Mouse (Mus musculus): ENCODE data around the gene Rtkn. TPM values are rescaled to one million over a fixed set of nuclear protein-coding genes. Genes with fewer than 3 reads are reported as not detected.
A peak's percentile ranks its signal among the peaks of the same experiment; 100 is the strongest.

Rtkn gene
- polyA plus RNA-seq, 1 experiment from 2014 or later: 8.8 TPM

- H3K36me3 ChIP-seq (ENCODE audit: control insufficient read depth, insufficient read depth, low read length): no peaks in the 10 kb centered on the region
- no peak for DNase-seq
- no peaks in the 10 kb centered on the region for H3K9me3 ChIP-seq (ENCODE audit: control insufficient read depth, low read length)
- WGBS: 88% methylated on average over 9 of the region's 9 CpGs
- H3K4me3 ChIP-seq (replicated peaks; ENCODE audit: low read depth, low read length): no peak overlapping the region
- no peak overlapping the region for H3K27ac ChIP-seq (replicated peaks; ENCODE audit: low read depth, low read length)
- H3K4me1 ChIP-seq (ENCODE audit: control insufficient read depth, insufficient read depth, low read length): peaks cover 19% of the 10 kb centered on the region
- H3K4me2 ChIP-seq (ENCODE audit: low read length): no peak overlapping the region
- H3K9ac ChIP-seq (replicated peaks; ENCODE audit: low read length): no peak overlapping the region
- ATAC-seq (ENCODE audit: low FRiP score, low TSS enrichment): no peak
- H3K27me3 ChIP-seq (ENCODE audit: control insufficient read depth, insufficient read depth, low read length): 0 out of 2 replicates have a peak, but pooled peaks cover 2% of the 10 kb centered on the region
Observed at GRCm38 (mm10) chr6:83132176-83132919, 2.9 kb upstream of the Rtkn start.

GRCm38 (mm10) chr6:83134226-83134625, 1.0 kb upstream of the Rtkn start:
- no peaks in the 10 kb centered on the region for H3K9me3 ChIP-seq (ENCODE audit: control insufficient read depth, low read length)
- 0 out of 2 replicates have a peak, but pooled peaks cover 2% of the 10 kb centered on the region for H3K27me3 ChIP-seq (ENCODE audit: control insufficient read depth, insufficient read depth, low read length)
- no peaks in the 10 kb centered on the region for H3K36me3 ChIP-seq (ENCODE audit: control insufficient read depth, insufficient read depth, low read length)
- no peak overlapping the region for H3K9ac ChIP-seq (replicated peaks; ENCODE audit: low read length)
- WGBS: 67% methylated on average over 3 of the region's 3 CpGs
- no peak for DNase-seq
- no peak overlapping the region for H3K4me3 ChIP-seq (replicated peaks; ENCODE audit: low read depth, low read length)
- H3K27ac ChIP-seq (replicated peaks; ENCODE audit: low read depth, low read length): no peak overlapping the region
- H3K4me2 ChIP-seq (ENCODE audit: low read length): no peak overlapping the region
- no peak for ATAC-seq (ENCODE audit: low FRiP score, low TSS enrichment)
- H3K4me1 ChIP-seq (ENCODE audit: control insufficient read depth, insufficient read depth, low read length): peaks cover 32% of the 10 kb centered on the region

GRCm38 (mm10) chr6:83135571-83136161, 403 bp downstream of the Rtkn start:
- Histone ChIP-seq H3K4me2 (ENCODE audit: low read length) (peak overlapping the region; percentile 65), H3K36me3 (ENCODE audit: control insufficient read depth, insufficient read depth, low read length) (no peaks in the 10 kb centered on the region), H3K27ac (replicated peaks; ENCODE audit: low read depth, low read length) (no peak overlapping the region), H3K27me3 (ENCODE audit: control insufficient read depth, insufficient read depth, low read length) (0 out of 2 replicates have a peak, but pooled peaks cover 2% of the 10 kb centered on the region), H3K4me1 (ENCODE audit: control insufficient read depth, insufficient read depth, low read length) (peaks cover 32% of the 10 kb centered on the region), H3K9me3 (ENCODE audit: control insufficient read depth, low read length) (no peaks in the 10 kb centered on the region), H3K4me3 (replicated peaks; ENCODE audit: low read depth, low read length) (peak overlapping the region; percentile 39; the same call in 1 of the 2 replicates), H3K9ac (replicated peaks; ENCODE audit: low read length) (peak overlapping the region; percentile 40)
- WGBS: 4% methylated on average over 37 of the region's 37 CpGs
- ATAC-seq (ENCODE audit: low FRiP score, low TSS enrichment) (no peak), DNase-seq (no peak)

- H3K4me3 ChIP-seq (replicated peaks; ENCODE audit: low read depth, low read length): peak overlapping the region; percentile 39
- WGBS: 17% methylated on average over 5 of the region's 5 CpGs
Observed at GRCm38 (mm10) chr6:83136291-83136880, 1.1 kb downstream of the Rtkn start.

DNA sequence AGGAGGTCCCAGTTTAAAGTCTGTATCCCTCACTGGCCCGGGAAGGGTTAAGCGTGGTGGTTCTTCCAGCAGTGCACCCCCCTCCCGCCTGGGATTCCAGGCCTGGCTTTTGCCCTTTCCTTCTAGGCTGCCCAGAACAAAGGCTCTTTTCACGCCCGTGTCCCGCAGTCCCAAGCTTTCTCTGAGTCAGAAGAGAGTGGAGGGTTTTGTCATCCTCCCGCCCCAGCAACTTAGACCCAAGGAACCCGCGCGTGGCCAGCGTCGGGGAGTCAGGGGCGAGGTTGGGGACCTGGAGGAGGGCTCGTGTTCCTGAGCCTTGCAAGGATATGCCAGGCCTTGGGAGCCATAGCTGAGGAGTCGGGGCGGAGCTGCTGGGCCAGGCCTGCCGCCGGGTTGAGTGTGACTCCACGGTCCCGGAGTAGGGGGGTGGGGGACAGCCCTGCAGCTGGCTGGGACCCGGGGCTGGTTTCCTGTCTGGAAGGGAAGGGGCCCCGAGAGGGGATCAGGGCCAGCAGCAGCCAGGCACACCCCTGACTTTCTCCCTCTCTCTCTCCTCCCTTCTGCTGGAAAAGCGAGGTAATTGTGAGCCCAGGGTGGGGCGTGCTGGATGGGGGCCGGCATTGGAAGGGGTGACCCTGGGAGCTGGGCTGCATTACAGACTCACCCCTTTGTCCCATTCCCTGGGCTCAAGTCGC, 1.8 kb downstream of the Rtkn start:
- ATAC-seq (ENCODE audit: low FRiP score, low TSS enrichment) (peak; percentile 82), DNase-seq (peak; percentile 73)
- H3K4me2 ChIP-seq (ENCODE audit: low read length): peak overlapping the region; percentile 65
- H3K9me3 ChIP-seq (ENCODE audit: control insufficient read depth, low read length): no peaks in the 10 kb centered on the region
- peak overlapping the region; percentile 62 for H3K9ac ChIP-seq (replicated peaks; ENCODE audit: low read length)
- peak overlapping the region; percentile 39 for H3K4me3 ChIP-seq (replicated peaks; ENCODE audit: low read depth, low read length)
- H3K36me3 ChIP-seq (ENCODE audit: control insufficient read depth, insufficient read depth, low read length): no peaks in the 10 kb centered on the region
- H3K4me1 ChIP-seq (ENCODE audit: control insufficient read depth, insufficient read depth, low read length): peaks cover 34% of the 10 kb centered on the region
- peaks cover 5% of the 10 kb centered on the region; the same call in 1 of the 2 replicates for H3K27me3 ChIP-seq (ENCODE audit: control insufficient read depth, insufficient read depth, low read length)
- under 1% methylated on average over 25 of the region's 26 CpGs for WGBS
- H3K27ac ChIP-seq (replicated peaks; ENCODE audit: low read depth, low read length): peak overlapping the region; percentile 90

More at GRCm38 (mm10) chr6:83136291-83136880, 1.1 kb downstream of the Rtkn start:
- Histone ChIP-seq H3K9ac (replicated peaks; ENCODE audit: low read length) (peak overlapping the region; percentile 62), H3K27ac (replicated peaks; ENCODE audit: low read depth, low read length) (peak overlapping the region; percentile 90), H3K4me2 (ENCODE audit: low read length) (peak overlapping the region; percentile 65), H3K9me3 (ENCODE audit: control insufficient read depth, low read length) (no peaks in the 10 kb centered on the region), H3K36me3 (ENCODE audit: control insufficient read depth, insufficient read depth, low read length) (no peaks in the 10 kb centered on the region), H3K27me3 (ENCODE audit: control insufficient read depth, insufficient read depth, low read length) (0 out of 2 replicates have a peak, but pooled peaks cover 2% of the 10 kb centered on the region), H3K4me1 (ENCODE audit: control insufficient read depth, insufficient read depth, low read length) (peaks cover 32% of the 10 kb centered on the region)
- DNase-seq (no peak), ATAC-seq (ENCODE audit: low FRiP score, low TSS enrichment) (peak; percentile 6; the same call in 1 of the 2 replicates)

DNA sequence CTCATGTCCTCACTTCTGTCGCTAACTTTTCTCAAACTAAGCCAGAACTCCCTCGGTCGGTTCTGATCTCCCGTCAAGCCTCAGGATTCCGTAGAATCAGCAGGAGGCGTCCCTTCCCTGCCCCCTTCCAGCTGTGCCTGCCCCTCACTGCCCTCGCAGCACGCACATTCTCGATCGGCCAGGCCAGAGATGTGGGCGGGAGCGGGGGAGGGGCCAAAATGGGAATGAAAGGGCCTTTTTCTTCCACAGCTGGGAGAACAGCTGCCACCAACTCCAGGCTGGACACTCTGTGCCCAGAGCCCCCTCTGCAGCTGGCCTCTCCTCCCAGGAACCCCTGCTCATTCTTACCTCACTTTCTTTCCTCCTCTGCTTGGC, 2.3 kb downstream of the Rtkn start:
- Histone ChIP-seq H3K4me1 (ENCODE audit: control insufficient read depth, insufficient read depth, low read length) (peaks cover 38% of the 10 kb centered on the region), H3K9me3 (ENCODE audit: control insufficient read depth, low read length) (no peaks in the 10 kb centered on the region), H3K4me3 (replicated peaks; ENCODE audit: low read depth, low read length) (peak overlapping the region; percentile 39), H3K4me2 (ENCODE audit: low read length) (peak overlapping the region; percentile 65), H3K27ac (replicated peaks; ENCODE audit: low read depth, low read length) (peak overlapping the region; percentile 90), H3K36me3 (ENCODE audit: control insufficient read depth, insufficient read depth, low read length) (no peaks in the 10 kb centered on the region), H3K9ac (replicated peaks; ENCODE audit: low read length) (peak overlapping the region; percentile 62), H3K27me3 (ENCODE audit: control insufficient read depth, insufficient read depth, low read length) (peaks cover 7% of the 10 kb centered on the region; the same call in 1 of the 2 replicates)
- under 1% methylated on average over 12 of the region's 12 CpGs for WGBS
- DNase-seq (peak; percentile 78), ATAC-seq (ENCODE audit: low FRiP score, low TSS enrichment) (peak; percentile 55)

DNA sequence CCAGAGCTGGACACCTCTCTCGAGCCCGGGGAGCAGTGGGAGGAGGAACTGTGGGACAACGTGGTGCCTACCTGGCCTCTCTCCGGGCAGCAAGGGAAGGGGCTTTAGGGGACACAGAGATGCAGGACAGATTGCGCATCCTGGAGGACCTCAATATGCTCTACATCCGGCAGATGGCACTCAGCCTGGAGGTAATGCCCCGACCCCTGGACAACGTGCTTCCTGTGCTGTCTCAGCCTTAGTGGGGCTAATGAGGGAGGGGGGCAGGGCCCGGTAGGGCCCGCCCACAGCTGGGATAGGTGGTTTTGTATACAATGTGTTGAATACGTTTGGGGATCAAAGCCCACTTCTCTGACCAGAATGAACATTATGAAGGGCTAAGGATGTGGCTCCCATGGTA, 2.8 kb downstream of the Rtkn start:
- no peaks in the 10 kb centered on the region for H3K9me3 ChIP-seq (ENCODE audit: control insufficient read depth, low read length)
- no peaks in the 10 kb centered on the region for H3K36me3 ChIP-seq (ENCODE audit: control insufficient read depth, insufficient read depth, low read length)
- H3K27me3 ChIP-seq (ENCODE audit: control insufficient read depth, insufficient read depth, low read length): peaks cover 7% of the 10 kb centered on the region; the same call in 1 of the 2 replicates
- 2% methylated on average over 11 of the region's 11 CpGs for WGBS
- H3K4me3 ChIP-seq (replicated peaks; ENCODE audit: low read depth, low read length): peak overlapping the region; percentile 39
- peak; percentile 54 for DNase-seq
- peak overlapping the region; percentile 90 for H3K27ac ChIP-seq (replicated peaks; ENCODE audit: low read depth, low read length)
- H3K4me1 ChIP-seq (ENCODE audit: control insufficient read depth, insufficient read depth, low read length): peaks cover 38% of the 10 kb centered on the region
- peak; percentile 38; the same call in 1 of the 2 replicates for ATAC-seq (ENCODE audit: low FRiP score, low TSS enrichment)
- peak overlapping the region; percentile 62 for H3K9ac ChIP-seq (replicated peaks; ENCODE audit: low read length)
- H3K4me2 ChIP-seq (ENCODE audit: low read length): peak overlapping the region; percentile 65

DNA sequence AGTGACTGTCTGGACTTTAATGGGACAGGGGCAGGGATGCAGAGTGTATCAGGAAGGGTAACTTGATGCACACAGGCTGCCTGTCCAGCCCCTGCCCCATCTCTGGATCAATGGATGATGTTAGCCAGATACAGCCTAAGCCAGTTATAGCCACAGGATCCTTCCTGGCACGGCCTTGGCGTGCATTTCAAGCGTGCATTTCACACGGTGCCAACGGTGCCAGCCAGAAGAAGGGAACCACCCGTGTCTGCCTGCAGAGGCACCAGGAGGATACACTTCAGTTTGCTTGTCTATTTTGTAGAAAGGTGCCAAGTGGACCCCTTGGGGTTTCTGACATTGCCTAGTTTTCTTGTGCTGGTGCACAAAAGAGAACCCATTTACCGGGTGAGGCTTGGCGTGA, 4.8 kb downstream of the Rtkn start:
- Histone ChIP-seq H3K4me2 (ENCODE audit: low read length) (no peak overlapping the region), H3K9me3 (ENCODE audit: control insufficient read depth, low read length) (no peaks in the 10 kb centered on the region), H3K36me3 (ENCODE audit: control insufficient read depth, insufficient read depth, low read length) (no peaks in the 10 kb centered on the region), H3K4me1 (ENCODE audit: control insufficient read depth, insufficient read depth, low read length) (peaks cover 38% of the 10 kb centered on the region), H3K9ac (replicated peaks; ENCODE audit: low read length) (no peak overlapping the region), H3K27ac (replicated peaks; ENCODE audit: low read depth, low read length) (no peak overlapping the region), H3K4me3 (replicated peaks; ENCODE audit: low read depth, low read length) (no peak overlapping the region), H3K27me3 (ENCODE audit: control insufficient read depth, insufficient read depth, low read length) (peaks cover 7% of the 10 kb centered on the region; the same call in 1 of the 2 replicates)
- 95% methylated on average over 8 of the region's 8 CpGs for WGBS
- ATAC-seq (ENCODE audit: low FRiP score, low TSS enrichment) (no peak), DNase-seq (no peak)
